Mouse (Mus musculus) heart, embryonic 15.5 days (tissue): ENCODE measurements around the gene Atp6v0d1. TPM values are rescaled to one million over a fixed set of nuclear protein-coding genes. Genes with fewer than 3 reads are reported as not detected.

Experiments used
- ATAC-seq: fragments of 200-750 bp; cut with Nextera tagmentation; replicated peaks from 2 replicates; pipeline ENCODE4 v1.8.0; 2017; ENCODE audit warnings: low read depth, moderate TSS enrichment; ENCODE audit not compliant: insufficient number of reproducible peaks, insufficient read depth, low FRiP score
- H3K27ac ChIP-seq: fragments of 300-500 bp; sonication (generic); 2 replicates; pipeline ENCODE4 v1.5.1; 2015; ENCODE audit warnings: mild to moderate bottlenecking, inconsistent platforms
- H3K27me3 ChIP-seq: fragments of 300-500 bp; sonication (generic); 2 replicates; pipeline ENCODE4 v1.6.1; 2015; ENCODE audit warnings: inconsistent platforms
- H3K36me3 ChIP-seq: fragments of 300-500 bp; sonication (generic); 2 replicates; pipeline ENCODE4 v1.6.1; 2015; ENCODE audit warnings: mild to moderate bottlenecking, inconsistent platforms
- H3K4me1 ChIP-seq: fragments of 300-500 bp; sonication (generic); replicated peaks from 2 replicates; pipeline ENCODE4 v1.6.1; 2015; ENCODE audit warnings: inconsistent platforms
- H3K4me2 ChIP-seq: fragments of 300-500 bp; sonication (generic); 2 replicates; pipeline ENCODE4 v1.6.1; 2015; ENCODE audit warnings: inconsistent platforms, mild to moderate bottlenecking, moderate library complexity
- H3K4me3 ChIP-seq: fragments of 300-500 bp; sonication (generic); 2 replicates; pipeline ENCODE4 v1.5.1; 2015; ENCODE audit warnings: mild to moderate bottlenecking, inconsistent platforms
- H3K9ac ChIP-seq: fragments of 300-500 bp; sonication (generic); 2 replicates; pipeline ENCODE4 v1.6.1; 2015; ENCODE audit warnings: mild to moderate bottlenecking, inconsistent platforms
- H3K9me3 ChIP-seq: fragments of 300-500 bp; sonication (generic); replicated peaks from 2 replicates; pipeline ENCODE4 v1.6.1; 2016; ENCODE audit warnings: inconsistent platforms
- WGBS: fragments of 180-500 bp; shearing (Covaris S2); methylation state at CpG from one replicate; pipeline ENCODE4 v1.1.7; 2015; ENCODE audit warnings: mixed read lengths; 5-methylcytosine and 5-hydroxymethylcytosine counted together
- polyA plus RNA-seq: library from polyadenylated mRNA; unstranded; fragments of >200 nt; fragmentation: Nextera tagmentation; extraction: Ambion mirVana; gene quantifications from 2 replicates; pipeline ENCODE4 v1.2.1, GENCODE M21; 2015

Atp6v0d1 gene
- polyA plus RNA-seq, 1 experiment from 2014 or later, result 50.0 TPM

DNA sequence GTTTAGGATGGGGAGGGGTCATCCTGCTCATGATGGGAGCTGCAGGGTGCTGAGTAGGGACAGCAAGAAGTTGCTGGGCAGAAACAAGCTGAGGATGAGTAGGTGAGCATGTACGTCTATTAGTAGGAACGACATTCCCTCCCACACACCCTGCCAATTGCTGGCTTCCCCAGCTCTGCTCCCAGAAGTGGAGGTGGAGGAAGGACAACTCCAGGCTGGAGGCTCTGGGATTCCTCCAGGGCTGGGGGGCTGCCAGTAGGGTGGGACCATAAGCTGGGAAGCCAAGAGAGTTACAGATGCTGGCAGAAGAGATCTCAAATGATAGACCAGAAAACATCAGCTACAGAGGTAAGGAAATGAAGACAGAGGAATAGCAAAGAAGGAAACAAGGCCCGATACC is 29.3 kb downstream of the Atp6v0d1 start:
- H3K27me3 ChIP-seq, result no peaks in the 10 kb centered on the region
- H3K9me3 ChIP-seq, result no peaks in the 10 kb centered on the region
- 88% methylated on average over 3 of the region's 3 CpGs for WGBS
- no peak overlapping the region for H3K9ac ChIP-seq
- no peak overlapping the region for H3K4me3 ChIP-seq
- peaks cover 14% of the 10 kb centered on the region for H3K4me1 ChIP-seq
- no peak for ATAC-seq
- H3K4me2 ChIP-seq, result no peak overlapping the region
- H3K27ac ChIP-seq, result no peak overlapping the region
- H3K36me3 ChIP-seq, result peaks cover 32% of the 10 kb centered on the region; the same call in 1 of the 2 replicates

DNA sequence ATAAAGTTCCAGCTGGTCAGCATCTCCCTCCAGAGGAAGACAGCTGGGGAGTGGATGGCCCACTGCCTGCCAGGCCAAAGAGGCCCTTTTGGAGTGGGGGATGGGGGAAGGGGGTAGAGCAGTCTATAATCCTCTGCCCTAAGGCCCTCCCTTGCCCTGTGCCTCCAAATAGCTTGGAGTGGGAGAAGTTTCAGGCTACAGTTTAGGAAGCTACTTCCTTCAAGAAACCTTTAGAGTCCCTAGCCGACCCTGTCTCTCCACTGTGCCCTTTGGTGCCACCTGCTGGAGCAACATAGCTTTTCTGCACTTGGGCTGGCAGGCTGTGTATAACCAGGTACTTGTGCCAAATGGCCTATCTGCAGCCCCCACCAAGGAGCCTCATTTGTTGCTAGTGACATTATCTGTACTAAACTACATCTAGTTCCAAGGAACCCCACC is 31.9 kb downstream of the Atp6v0d1 start:
- 0% methylated on average over 1 of the region's 1 CpGs for WGBS
- peaks cover 14% of the 10 kb centered on the region for H3K4me1 ChIP-seq
- H3K4me3 ChIP-seq, result no peak overlapping the region
- H3K9ac ChIP-seq, result no peak overlapping the region
- ATAC-seq, result peak; percentile 57; the same call in 1 of the 2 replicates
- H3K9me3 ChIP-seq, result no peaks in the 10 kb centered on the region
- peak overlapping the region; percentile 41 for H3K27ac ChIP-seq
- H3K27me3 ChIP-seq, result no peaks in the 10 kb centered on the region
- H3K36me3 ChIP-seq, result peaks cover 35% of the 10 kb centered on the region; the same call in 1 of the 2 replicates
- no peak overlapping the region for H3K4me2 ChIP-seq

DNA sequence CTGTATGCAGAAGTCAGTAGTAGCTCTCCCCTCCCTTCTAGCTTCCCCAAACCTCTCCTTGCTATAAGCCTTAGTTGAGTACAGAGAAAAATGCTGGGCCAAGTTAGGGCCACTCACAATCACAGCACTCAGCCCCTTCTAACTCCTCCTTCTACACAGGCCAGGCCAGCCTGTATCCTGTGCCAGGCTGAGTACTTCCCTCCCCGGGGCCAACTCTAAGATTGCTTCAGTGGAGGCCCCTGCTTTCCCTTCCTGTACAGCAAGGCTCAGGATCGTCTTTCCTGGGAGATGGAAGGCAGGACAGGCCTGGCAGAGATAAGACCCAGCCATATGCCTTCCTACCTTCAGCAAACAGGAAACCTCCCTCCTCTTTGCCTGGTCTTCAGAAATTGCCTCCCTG is 32.4 kb downstream of the Atp6v0d1 start:
- Histone ChIP-seq H3K27ac (peak overlapping the region; percentile 41), H3K9me3 (no peaks in the 10 kb centered on the region), H3K27me3 (no peaks in the 10 kb centered on the region), H3K36me3 (peaks cover 31% of the 10 kb centered on the region; the same call in 1 of the 2 replicates), H3K9ac (no peak overlapping the region), H3K4me1 (peaks cover 14% of the 10 kb centered on the region), H3K4me3 (no peak overlapping the region), H3K4me2 (no peak overlapping the region)
- ATAC-seq, result 0 out of 2 replicates have a peak, but pooled peaks have one; percentile 61
- WGBS, result 2% methylated on average over 2 of the region's 2 CpGs

DNA sequence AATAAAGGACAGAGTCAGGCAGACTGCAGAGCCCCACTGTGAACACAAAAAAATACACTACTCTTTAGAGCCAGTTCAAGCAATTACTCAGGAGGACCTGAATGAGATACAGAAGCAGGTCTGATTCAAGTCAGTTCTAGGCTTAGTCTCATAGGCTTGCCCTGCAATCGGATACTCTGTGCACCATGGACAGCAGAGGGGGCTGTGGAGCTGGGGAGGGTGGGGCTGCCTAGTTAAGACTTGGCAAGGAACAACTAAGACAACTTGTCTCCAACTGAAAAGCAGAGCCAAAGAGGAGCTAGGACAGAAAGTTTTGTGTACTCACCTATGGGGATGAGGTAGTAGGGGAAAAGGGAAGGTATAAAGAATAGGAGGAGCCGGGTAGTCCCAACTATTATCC is 34.1 kb downstream of the Atp6v0d1 start:
- Histone ChIP-seq H3K27me3 (no peaks in the 10 kb centered on the region), H3K27ac (no peak overlapping the region), H3K9me3 (no peaks in the 10 kb centered on the region), H3K36me3 (peaks cover 16% of the 10 kb centered on the region; the same call in 1 of the 2 replicates), H3K4me3 (no peak overlapping the region), H3K9ac (no peak overlapping the region), H3K4me1 (peaks cover 17% of the 10 kb centered on the region), H3K4me2 (no peak overlapping the region)
- 69% methylated on average over 2 of the region's 2 CpGs for WGBS
- ATAC-seq, result no peak

DNA sequence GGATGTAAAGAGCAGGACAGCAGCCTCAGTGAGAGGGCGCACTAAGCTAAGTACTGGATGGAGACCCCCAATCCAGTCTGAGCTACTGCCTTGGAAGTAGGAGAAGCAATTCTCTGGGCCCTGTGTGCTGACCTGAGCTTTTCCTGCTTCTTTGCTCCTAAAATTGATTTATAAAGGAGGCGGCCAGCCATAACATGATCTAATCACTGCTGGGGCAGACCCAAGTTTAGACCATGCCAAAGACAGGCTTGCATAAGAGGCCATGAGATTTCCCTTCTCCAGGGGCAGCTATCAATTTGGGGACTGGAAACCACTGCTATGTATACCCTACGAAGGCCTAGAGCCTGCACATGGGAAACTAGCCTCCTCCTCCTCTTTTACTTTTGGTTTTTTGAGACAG is 36.6 kb downstream of the Atp6v0d1 start:
- 88% methylated on average over 3 of the region's 3 CpGs for WGBS
- peaks cover 19% of the 10 kb centered on the region; the same call in 1 of the 2 replicates for H3K36me3 ChIP-seq
- H3K4me1 ChIP-seq, result peaks cover 17% of the 10 kb centered on the region
- H3K27me3 ChIP-seq, result no peaks in the 10 kb centered on the region
- H3K9ac ChIP-seq, result no peak overlapping the region
- H3K4me2 ChIP-seq, result no peak overlapping the region
- H3K4me3 ChIP-seq, result no peak overlapping the region
- no peaks in the 10 kb centered on the region for H3K9me3 ChIP-seq
- no peak overlapping the region for H3K27ac ChIP-seq
- no peak for ATAC-seq

DNA sequence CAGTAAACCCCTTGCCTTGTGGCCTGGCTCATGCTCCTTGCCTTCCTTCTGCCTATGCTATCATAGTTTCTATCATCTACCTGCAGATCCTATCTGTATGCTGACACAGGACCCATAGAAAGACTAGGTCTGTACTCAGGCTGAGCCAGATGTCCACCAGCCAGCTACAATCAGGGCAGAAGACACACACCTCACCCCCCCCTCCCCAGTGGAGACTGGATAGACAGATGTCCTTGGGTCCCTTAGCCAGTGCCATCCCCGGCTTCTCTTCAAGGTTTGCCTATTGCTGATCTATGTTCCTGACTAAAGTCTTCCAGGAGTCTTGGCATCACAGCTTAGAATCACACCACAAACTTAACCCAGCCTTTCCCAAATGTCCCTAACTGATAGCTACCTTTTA is 37.6 kb downstream of the Atp6v0d1 start:
- Histone ChIP-seq H3K4me2 (no peak overlapping the region), H3K4me1 (peaks cover 7% of the 10 kb centered on the region), H3K4me3 (no peak overlapping the region), H3K36me3 (peaks cover 24% of the 10 kb centered on the region; the same call in 1 of the 2 replicates), H3K9me3 (no peaks in the 10 kb centered on the region), H3K9ac (no peak overlapping the region), H3K27ac (no peak overlapping the region), H3K27me3 (no peaks in the 10 kb centered on the region)
- no peak for ATAC-seq
- 96% methylated on average over 1 of the region's 1 CpGs for WGBS

DNA sequence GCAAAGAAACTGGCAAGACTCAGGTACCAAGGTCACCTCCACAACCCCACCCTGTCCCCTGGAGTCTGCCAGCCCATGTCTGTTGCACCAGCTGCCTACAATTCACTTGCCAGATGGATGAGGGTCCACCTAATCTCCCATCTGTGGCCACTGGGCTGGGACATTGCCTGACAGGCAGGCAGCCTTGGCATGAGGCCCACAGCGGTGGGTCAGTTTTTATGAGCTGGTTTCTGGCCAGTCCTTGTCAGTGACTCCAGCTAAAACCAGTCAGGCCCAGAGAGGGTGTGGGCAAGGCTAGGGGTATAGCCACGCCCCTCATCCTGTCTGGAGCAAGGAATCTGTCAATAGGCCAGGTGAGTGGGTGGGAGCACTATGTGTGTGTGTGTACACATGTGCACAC is 38.7 kb downstream of the Atp6v0d1 start:
- no peaks in the 10 kb centered on the region for H3K9me3 ChIP-seq
- H3K4me1 ChIP-seq, result 0 out of 2 replicates have a peak, but pooled peaks cover 3% of the 10 kb centered on the region
- no peaks in the 10 kb centered on the region for H3K27me3 ChIP-seq
- H3K36me3 ChIP-seq, result peaks cover 24% of the 10 kb centered on the region; the same call in 1 of the 2 replicates
- H3K4me2 ChIP-seq, result no peak overlapping the region
- no peak for ATAC-seq
- H3K27ac ChIP-seq, result no peak overlapping the region
- H3K9ac ChIP-seq, result no peak overlapping the region
- 73% methylated on average over 2 of the region's 2 CpGs for WGBS
- H3K4me3 ChIP-seq, result no peak overlapping the region

DNA sequence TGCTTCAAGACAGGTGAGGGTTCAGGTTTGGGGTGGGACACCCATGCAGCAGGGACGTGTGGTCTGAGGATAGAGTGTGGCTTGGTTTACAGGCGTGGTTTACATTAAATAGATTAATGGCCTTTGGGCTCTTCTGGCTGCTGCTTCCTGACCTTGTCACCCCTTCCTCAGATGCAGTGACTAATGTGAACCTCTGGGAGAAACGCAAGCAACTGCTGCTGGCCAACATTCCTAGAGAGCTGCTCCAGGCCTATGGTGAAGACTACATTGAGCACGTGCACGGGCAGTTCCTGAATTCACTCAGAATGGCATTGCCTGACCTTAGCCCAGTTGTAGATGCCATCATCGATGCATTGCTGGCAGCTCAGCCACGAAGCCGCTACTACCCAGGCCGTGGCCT is 43.0 kb downstream of the Atp6v0d1 start:
- H3K27ac ChIP-seq, result no peak overlapping the region
- WGBS, result 72% methylated on average over 9 of the region's 9 CpGs
- peaks cover 22% of the 10 kb centered on the region for H3K4me1 ChIP-seq
- H3K4me2 ChIP-seq, result no peak overlapping the region
- H3K9ac ChIP-seq, result no peak overlapping the region
- H3K27me3 ChIP-seq, result peaks cover 24% of the 10 kb centered on the region
- H3K36me3 ChIP-seq, result peaks cover 15% of the 10 kb centered on the region; the same call in 1 of the 2 replicates
- no peak overlapping the region for H3K4me3 ChIP-seq
- ATAC-seq, result no peak
- no peaks in the 10 kb centered on the region for H3K9me3 ChIP-seq

DNA sequence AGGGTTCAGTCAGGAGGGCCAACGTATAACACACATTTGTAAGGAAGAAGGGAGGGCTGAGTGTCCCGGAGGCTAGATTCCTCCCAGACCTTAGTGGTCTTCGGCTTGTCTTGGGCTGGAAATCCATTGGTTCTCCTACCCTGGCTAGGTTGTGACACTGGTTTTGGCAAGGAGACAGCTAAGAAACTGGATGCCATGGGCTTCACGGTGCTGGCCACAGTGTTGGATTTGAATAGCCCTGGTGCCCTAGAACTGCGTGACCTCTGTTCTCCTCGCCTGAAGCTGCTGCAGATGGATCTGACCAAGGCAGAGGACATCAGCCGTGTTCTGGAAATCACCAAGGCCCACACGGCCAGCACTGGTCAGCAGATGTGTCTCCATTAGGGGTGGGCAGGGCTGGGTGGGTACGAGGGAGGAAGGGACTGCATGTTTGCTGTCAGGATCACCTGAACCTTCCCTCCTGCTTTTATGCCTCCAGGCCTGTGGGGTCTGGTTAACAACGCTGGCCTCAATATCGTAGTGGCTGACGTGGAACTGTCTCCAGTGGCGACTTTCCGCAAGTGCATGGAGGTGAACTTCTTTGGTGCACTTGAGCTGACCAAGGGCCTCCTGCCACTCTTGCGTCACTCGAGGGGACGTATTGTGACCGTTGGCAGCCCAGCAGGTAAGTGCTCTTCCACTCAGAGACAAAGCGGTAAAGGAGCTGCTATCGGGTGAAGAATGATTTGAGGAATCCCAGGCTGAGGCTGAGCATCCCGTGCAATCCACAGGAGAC is 43.7 kb downstream of the Atp6v0d1 start:
- Histone ChIP-seq H3K27ac (no peak overlapping the region), H3K27me3 (peaks cover 31% of the 10 kb centered on the region), H3K4me2 (no peak overlapping the region), H3K9ac (no peak overlapping the region), H3K4me3 (no peak overlapping the region), H3K36me3 (peaks cover 15% of the 10 kb centered on the region; the same call in 1 of the 2 replicates), H3K4me1 (peaks cover 27% of the 10 kb centered on the region), H3K9me3 (no peaks in the 10 kb centered on the region)
- WGBS, result 76% methylated on average over 21 of the region's 21 CpGs
- ATAC-seq, result no peak

DNA sequence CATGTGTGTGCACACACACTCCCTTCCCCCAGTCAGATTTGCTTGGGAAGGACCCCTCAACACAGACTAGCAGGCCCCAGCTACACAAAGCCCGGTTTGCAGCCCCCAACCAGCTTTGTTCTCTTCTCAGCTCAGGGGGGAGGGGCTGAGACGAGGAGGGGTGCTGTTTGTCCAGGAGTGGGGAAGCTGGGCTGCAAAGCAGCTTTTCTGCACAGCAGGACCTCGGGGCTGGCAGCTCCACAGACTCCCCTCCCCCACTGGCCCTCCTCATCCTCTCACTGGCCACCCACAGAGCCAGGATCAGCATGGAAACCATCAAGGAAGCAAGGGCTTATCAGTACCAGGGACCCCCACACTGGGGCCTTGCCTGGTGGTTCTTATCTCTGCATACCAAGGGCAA is 44.8 kb downstream of the Atp6v0d1 start:
- H3K9ac ChIP-seq, result no peak overlapping the region
- peaks cover 42% of the 10 kb centered on the region for H3K27me3 ChIP-seq
- H3K27ac ChIP-seq, result no peak overlapping the region
- no peak overlapping the region for H3K4me3 ChIP-seq
- WGBS, result 19% methylated on average over 3 of the region's 3 CpGs
- H3K9me3 ChIP-seq, result no peaks in the 10 kb centered on the region
- no peak overlapping the region for H3K4me2 ChIP-seq
- ATAC-seq, result no peak
- H3K36me3 ChIP-seq, result peaks cover 15% of the 10 kb centered on the region; the same call in 1 of the 2 replicates
- H3K4me1 ChIP-seq, result peaks cover 28% of the 10 kb centered on the region

DNA sequence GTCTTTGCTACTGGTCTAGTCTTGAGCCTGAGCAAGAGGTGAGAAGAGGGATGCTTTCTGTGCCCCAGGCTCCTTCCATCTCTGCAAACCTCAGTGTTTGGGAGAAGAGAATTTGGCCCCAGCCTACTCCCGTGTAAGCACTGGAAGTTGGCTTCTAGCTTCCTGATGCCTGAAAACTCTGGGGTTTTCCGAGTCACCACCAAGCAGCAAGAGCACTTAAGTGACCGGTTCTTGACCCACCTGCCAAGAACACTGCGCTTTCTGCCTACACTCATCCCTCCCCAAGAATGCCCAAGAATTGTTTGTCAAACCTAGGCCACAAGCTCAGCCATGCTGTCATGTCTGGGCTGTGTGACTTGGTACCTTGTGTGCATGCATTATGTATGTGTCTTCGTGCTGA is 45.3 kb downstream of the Atp6v0d1 start:
- H3K27ac ChIP-seq, result no peak overlapping the region
- 52% methylated on average over 5 of the region's 5 CpGs for WGBS
- H3K36me3 ChIP-seq, result peaks cover 15% of the 10 kb centered on the region; the same call in 1 of the 2 replicates
- H3K9me3 ChIP-seq, result no peaks in the 10 kb centered on the region
- H3K4me2 ChIP-seq, result no peak overlapping the region
- peaks cover 42% of the 10 kb centered on the region for H3K27me3 ChIP-seq
- peaks cover 31% of the 10 kb centered on the region for H3K4me1 ChIP-seq
- H3K9ac ChIP-seq, result no peak overlapping the region
- H3K4me3 ChIP-seq, result no peak overlapping the region
- no peak for ATAC-seq
